Mouse (Mus musculus) embryonic facial prominence, embryonic 14.5 days (tissue): ENCODE results near the gene Cct8l1. TPM values are rescaled to one million over a fixed set of nuclear protein-coding genes. Genes with fewer than 3 reads are reported as not detected.
A peak's percentile ranks its signal among the peaks of the same experiment; 100 is the strongest.

Experiments used
- ATAC-seq: fragments of 200-750 bp; cut with Nextera tagmentation; 2 replicates; pipeline ENCODE4 v1.8.0; 2017; ENCODE audit warnings: low read depth, moderate number of reproducible peaks, moderate TSS enrichment
- DNase-seq: peaks from one replicate; pipeline ENCODE4 v3.0.0-alpha.2; 2015; ENCODE audit warnings: low spot score
- H3K27ac ChIP-seq: fragments of 300-500 bp; sonication (generic); replicated peaks from 2 replicates; pipeline ENCODE4 v1.5.1; 2014; ENCODE audit warnings: low read depth, mild to moderate bottlenecking, low read length, moderate library complexity
- H3K27me3 ChIP-seq: fragments of 300-500 bp; sonication (generic); replicated peaks from 2 replicates; pipeline ENCODE4 v1.6.1; 2014; ENCODE audit warnings: low read length; ENCODE audit not compliant: control insufficient read depth, insufficient read depth
- H3K36me3 ChIP-seq: fragments of 300-500 bp; sonication (generic); 2 replicates; pipeline ENCODE4 v1.6.1; 2014; ENCODE audit warnings: low read length, mixed read lengths; ENCODE audit not compliant: control insufficient read depth, insufficient read depth
- H3K4me1 ChIP-seq: fragments of 300-500 bp; sonication (generic); 2 replicates; pipeline ENCODE4 v1.6.1; 2014; ENCODE audit warnings: antibody characterized with exemption, low read length; ENCODE audit not compliant: control insufficient read depth, insufficient read depth
- H3K4me2 ChIP-seq: fragments of 300-500 bp; sonication (generic); 2 replicates; pipeline ENCODE4 v1.6.1; 2014; ENCODE audit warnings: low read depth, mild to moderate bottlenecking, low read length, moderate library complexity, mixed read lengths
- H3K4me3 ChIP-seq: fragments of 300-500 bp; sonication (generic); 2 replicates; pipeline ENCODE4 v1.5.1; 2014; ENCODE audit warnings: low read depth, mild to moderate bottlenecking, low read length
- H3K9ac ChIP-seq: fragments of 300-500 bp; sonication (generic); 2 replicates; pipeline ENCODE4 v1.6.1; 2014; ENCODE audit warnings: low read depth, mild to moderate bottlenecking, low read length, moderate library complexity, mixed read lengths
- H3K9me3 ChIP-seq: fragments of 300-500 bp; sonication (generic); 2 replicates; pipeline ENCODE4 v1.6.1; 2016; ENCODE audit warnings: low read length; ENCODE audit not compliant: control insufficient read depth
- WGBS: fragments of 180-500 bp; shearing (Covaris S2); extraction: QIAGEN DNeasy Blood & Tissue Kit; methylation state at CpG from one replicate; pipeline ENCODE4 v1.1.7; 2014; 5-methylcytosine and 5-hydroxymethylcytosine counted together
- polyA plus RNA-seq: library from polyadenylated mRNA; unstranded; fragments of >200 nt; fragmentation: Nextera tagmentation; extraction: Ambion mirVana; gene quantifications from 2 replicates; pipeline ENCODE4 v1.2.1, GENCODE M21; 2014

The Cct8l1 gene
- polyA plus RNA-seq, 1 experiment from 2014 or later: not detected

GRCm38 (mm10) chr5:25526116-25526515 is 10.2 kb downstream of the Cct8l1 start:
- DNase-seq (peak; percentile 7), ATAC-seq (no peak)
- H3K9me3 ChIP-seq: no peaks in the 10 kb centered on the region
- H3K9ac ChIP-seq: no peak overlapping the region
- H3K27ac ChIP-seq: no peak overlapping the region
- peaks cover 4% of the 10 kb centered on the region; the same call in 1 of the 2 replicates for H3K4me1 ChIP-seq
- no peaks in the 10 kb centered on the region for H3K27me3 ChIP-seq
- H3K4me2 ChIP-seq: no peak overlapping the region
- no peak overlapping the region for H3K4me3 ChIP-seq
- 32% methylated on average over 5 of the region's 5 CpGs for WGBS
- no peaks in the 10 kb centered on the region for H3K36me3 ChIP-seq

GRCm38 (mm10) chr5:25526926-25527325 is 11.1 kb downstream of the Cct8l1 start:
- Histone ChIP-seq H3K4me2 (no peak overlapping the region), H3K9ac (peak overlapping the region; percentile 14; the same call in 1 of the 2 replicates), H3K4me1 (peaks cover 4% of the 10 kb centered on the region; the same call in 1 of the 2 replicates), H3K9me3 (no peaks in the 10 kb centered on the region), H3K27ac (no peak overlapping the region), H3K36me3 (no peaks in the 10 kb centered on the region), H3K27me3 (no peaks in the 10 kb centered on the region), H3K4me3 (no peak overlapping the region)
- no peak for ATAC-seq
- DNase-seq: peak; percentile 6
- 7% methylated on average over 4 of the region's 4 CpGs for WGBS

GRCm38 (mm10) chr5:25527971-25528370 is 12.1 kb downstream of the Cct8l1 start:
- H3K4me2 ChIP-seq: no peak overlapping the region
- DNase-seq (no peak), ATAC-seq (no peak)
- WGBS: 43% methylated on average over 1 of the region's 1 CpGs
- no peaks in the 10 kb centered on the region for H3K27me3 ChIP-seq
- H3K9me3 ChIP-seq: no peaks in the 10 kb centered on the region
- H3K4me1 ChIP-seq: peaks cover 4% of the 10 kb centered on the region; the same call in 1 of the 2 replicates
- H3K36me3 ChIP-seq: no peaks in the 10 kb centered on the region
- H3K9ac ChIP-seq: no peak overlapping the region
- H3K4me3 ChIP-seq: no peak overlapping the region
- no peak overlapping the region for H3K27ac ChIP-seq

- Histone ChIP-seq H3K9ac (peak overlapping the region; percentile 71), H3K27ac (no peak overlapping the region; the same call in 1 of the 2 replicates), H3K4me1 (peaks cover 4% of the 10 kb centered on the region; the same call in 1 of the 2 replicates), H3K9me3 (no peaks in the 10 kb centered on the region), H3K27me3 (no peaks in the 10 kb centered on the region), H3K36me3 (no peaks in the 10 kb centered on the region), H3K4me2 (peak overlapping the region; percentile 74), H3K4me3 (peak overlapping the region; percentile 63)
- WGBS: 7% methylated on average over 22 of the region's 22 CpGs
- ATAC-seq: no peak; the same call in 1 of the 2 replicates
- peak; percentile 3 for DNase-seq
Measured at GRCm38 (mm10) chr5:25528851-25529528, 13.1 kb downstream of the Cct8l1 start.

GRCm38 (mm10) chr5:25529529-25530421 is 13.9 kb downstream of the Cct8l1 start:
- peak overlapping the region; percentile 63 for H3K4me3 ChIP-seq
- H3K4me2 ChIP-seq: peak overlapping the region; percentile 74
- no peaks in the 10 kb centered on the region for H3K27me3 ChIP-seq
- no peaks in the 10 kb centered on the region for H3K9me3 ChIP-seq
- ATAC-seq (peak; percentile 99), DNase-seq (peak; percentile 100)
- H3K36me3 ChIP-seq: no peaks in the 10 kb centered on the region
- H3K9ac ChIP-seq: peak overlapping the region; percentile 71
- H3K27ac ChIP-seq: peak overlapping the region; percentile 92
- under 1% methylated on average over 51 of the region's 87 CpGs for WGBS
- H3K4me1 ChIP-seq: peaks cover 4% of the 10 kb centered on the region; the same call in 1 of the 2 replicates

GRCm38 (mm10) chr5:25530629-25531028 is 14.8 kb downstream of the Cct8l1 start:
- Histone ChIP-seq H3K36me3 (no peaks in the 10 kb centered on the region), H3K4me1 (peaks cover 4% of the 10 kb centered on the region; the same call in 1 of the 2 replicates), H3K4me3 (peak overlapping the region; percentile 63), H3K27ac (peak overlapping the region; percentile 92; the same call in 1 of the 2 replicates), H3K9ac (peak overlapping the region; percentile 67), H3K27me3 (no peaks in the 10 kb centered on the region), H3K4me2 (peak overlapping the region; percentile 74), H3K9me3 (no peaks in the 10 kb centered on the region)
- 29% methylated on average over 2 of the region's 2 CpGs for WGBS
- DNase-seq (no peak), ATAC-seq (no peak)

GRCm38 (mm10) chr5:25532256-25533147 is 16.6 kb downstream of the Cct8l1 start:
- ATAC-seq: no peak
- no peak overlapping the region for H3K4me2 ChIP-seq
- no peaks in the 10 kb centered on the region for H3K4me1 ChIP-seq
- no peak overlapping the region for H3K9ac ChIP-seq
- DNase-seq: no peak
- no peak overlapping the region for H3K4me3 ChIP-seq
- H3K9me3 ChIP-seq: 0 out of 2 replicates have a peak, but pooled peaks cover 3% of the 10 kb centered on the region
- 46% methylated on average over 18 of the region's 18 CpGs for WGBS
- no peak overlapping the region for H3K27ac ChIP-seq
- no peaks in the 10 kb centered on the region for H3K36me3 ChIP-seq
- no peaks in the 10 kb centered on the region for H3K27me3 ChIP-seq

GRCm38 (mm10) chr5:25533298-25533697 is 17.4 kb downstream of the Cct8l1 start:
- Histone ChIP-seq H3K9me3 (peaks cover 11% of the 10 kb centered on the region; the same call in 1 of the 2 replicates), H3K4me3 (no peak overlapping the region), H3K4me1 (no peaks in the 10 kb centered on the region), H3K9ac (no peak overlapping the region), H3K27me3 (no peaks in the 10 kb centered on the region), H3K36me3 (no peaks in the 10 kb centered on the region), H3K4me2 (no peak overlapping the region), H3K27ac (no peak overlapping the region)
- DNase-seq: no peak
- 80% methylated on average over 5 of the region's 5 CpGs for WGBS
- ATAC-seq: no peak
